Mouse (Mus musculus) liver, embryonic 12.5 days (tissue): ENCODE data around the gene 2610507B11Rik. TPM values are rescaled to one million over a fixed set of nuclear protein-coding genes. Genes with fewer than 3 reads are reported as not detected.
A peak's percentile ranks its signal among the peaks of the same experiment; 100 is the strongest.

Experiments used
- ATAC-seq: fragments of 200-750 bp; cut with Nextera tagmentation; 2 replicates; pipeline ENCODE4 v1.8.0; 2017; ENCODE audit warnings: moderate number of reproducible peaks, mild to moderate bottlenecking, moderate library complexity
- H3K27ac ChIP-seq: fragments of 300-500 bp; sonication (generic); 2 replicates; pipeline ENCODE4 v1.5.1; 2016; ENCODE audit warnings: mild to moderate bottlenecking
- H3K27me3 ChIP-seq: fragments of 300-500 bp; sonication (generic); replicated peaks from 2 replicates; pipeline ENCODE4 v1.6.1; 2016; ENCODE audit warnings: mild to moderate bottlenecking, moderate library complexity
- H3K36me3 ChIP-seq: fragments of 300-500 bp; sonication (generic); 2 replicates; pipeline ENCODE4 v1.6.1; 2016; ENCODE audit warnings: mild to moderate bottlenecking, moderate library complexity
- H3K4me1 ChIP-seq: fragments of 300-500 bp; sonication (generic); 2 replicates; pipeline ENCODE4 v1.6.1; 2016
- H3K4me2 ChIP-seq: fragments of 300-500 bp; sonication (generic); 2 replicates; pipeline ENCODE4 v1.6.1; 2016; ENCODE audit warnings: mild to moderate bottlenecking, moderate library complexity
- H3K4me3 ChIP-seq: fragments of 300-500 bp; sonication (generic); 2 replicates; pipeline ENCODE4 v1.5.1; 2016; ENCODE audit warnings: mild to moderate bottlenecking, moderate library complexity
- H3K9ac ChIP-seq: fragments of 300-500 bp; sonication (generic); 2 replicates; pipeline ENCODE4 v1.6.1; 2016; ENCODE audit warnings: mild to moderate bottlenecking, moderate library complexity
- H3K9me3 ChIP-seq: fragments of 300-500 bp; sonication (generic); replicated peaks from 2 replicates; pipeline ENCODE4 v1.6.1; 2016; ENCODE audit warnings: mild to moderate bottlenecking, moderate library complexity
- WGBS: fragments of 180-500 bp; shearing (Covaris S2); methylation state at CpG from one replicate; pipeline ENCODE4 v1.1.7; 2016; ENCODE audit not compliant: insufficient replicate concordance; 5-methylcytosine and 5-hydroxymethylcytosine counted together
- polyA plus RNA-seq: library from polyadenylated mRNA; unstranded; fragments of >200 nt; fragmentation: Nextera tagmentation; extraction: Ambion mirVana; gene quantifications from 2 replicates; pipeline ENCODE4 v1.2.1, GENCODE M21; 2016

2610507B11Rik gene
- polyA plus RNA-seq, 1 experiment from 2014 or later = 53.8 TPM

DNA sequence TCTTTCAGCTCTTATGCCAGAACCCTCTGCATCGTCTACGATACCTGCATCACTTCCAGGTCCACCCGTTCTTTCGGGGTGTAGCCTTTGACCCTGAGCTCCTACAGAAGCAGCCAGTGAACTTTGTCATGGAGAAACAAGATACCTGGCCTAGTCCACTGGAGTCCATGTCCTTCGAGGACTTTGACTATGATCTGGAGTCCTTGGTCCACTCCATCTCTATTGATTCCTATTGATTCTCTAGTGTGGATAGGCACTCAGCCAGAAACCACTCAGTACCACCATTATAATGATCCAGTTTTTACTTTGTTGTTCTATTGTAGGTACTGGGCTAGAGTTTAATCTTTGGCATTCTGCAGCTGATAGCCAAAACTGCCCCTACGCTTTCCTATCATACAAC is 33.0 kb downstream of the 2610507B11Rik start:
- no peak for ATAC-seq
- Histone ChIP-seq H3K4me2 (no peak overlapping the region), H3K27me3 (no peaks in the 10 kb centered on the region), H3K27ac (no peak overlapping the region), H3K9ac (no peak overlapping the region), H3K9me3 (no peaks in the 10 kb centered on the region), H3K36me3 (peaks cover 37% of the 10 kb centered on the region), H3K4me3 (no peak overlapping the region), H3K4me1 (no peaks in the 10 kb centered on the region)
- 83% methylated on average over 6 of the region's 6 CpGs for WGBS

DNA sequence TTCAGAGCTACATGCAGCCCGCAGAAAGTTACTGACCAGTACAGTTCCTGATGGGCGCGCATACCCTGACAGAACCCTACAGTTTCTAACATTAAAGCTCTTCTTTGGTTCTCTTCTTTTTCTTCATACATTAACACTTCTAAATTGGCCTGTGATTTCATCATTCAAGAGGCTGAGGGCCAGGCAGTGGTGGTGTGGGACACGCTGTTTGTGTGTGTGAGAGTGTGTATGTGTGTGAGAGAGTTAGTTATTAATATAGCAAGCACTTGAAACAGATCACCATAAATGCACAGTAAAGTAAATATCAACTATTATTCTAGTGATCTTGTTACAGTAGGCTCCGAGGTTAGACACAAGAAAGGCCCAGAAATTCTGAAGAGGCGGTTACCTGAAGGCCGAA is 39.4 kb downstream of the 2610507B11Rik start:
- Histone ChIP-seq H3K9ac (peak overlapping the region; percentile 87), H3K27me3 (no peaks in the 10 kb centered on the region), H3K9me3 (no peaks in the 10 kb centered on the region), H3K4me2 (peak overlapping the region; percentile 78), H3K4me3 (peak overlapping the region; percentile 81), H3K27ac (peak overlapping the region; percentile 88), H3K36me3 (peaks cover 29% of the 10 kb centered on the region), H3K4me1 (peaks cover 40% of the 10 kb centered on the region)
- 78% methylated on average over 7 of the region's 7 CpGs for WGBS
- ATAC-seq = peak; percentile 13

DNA sequence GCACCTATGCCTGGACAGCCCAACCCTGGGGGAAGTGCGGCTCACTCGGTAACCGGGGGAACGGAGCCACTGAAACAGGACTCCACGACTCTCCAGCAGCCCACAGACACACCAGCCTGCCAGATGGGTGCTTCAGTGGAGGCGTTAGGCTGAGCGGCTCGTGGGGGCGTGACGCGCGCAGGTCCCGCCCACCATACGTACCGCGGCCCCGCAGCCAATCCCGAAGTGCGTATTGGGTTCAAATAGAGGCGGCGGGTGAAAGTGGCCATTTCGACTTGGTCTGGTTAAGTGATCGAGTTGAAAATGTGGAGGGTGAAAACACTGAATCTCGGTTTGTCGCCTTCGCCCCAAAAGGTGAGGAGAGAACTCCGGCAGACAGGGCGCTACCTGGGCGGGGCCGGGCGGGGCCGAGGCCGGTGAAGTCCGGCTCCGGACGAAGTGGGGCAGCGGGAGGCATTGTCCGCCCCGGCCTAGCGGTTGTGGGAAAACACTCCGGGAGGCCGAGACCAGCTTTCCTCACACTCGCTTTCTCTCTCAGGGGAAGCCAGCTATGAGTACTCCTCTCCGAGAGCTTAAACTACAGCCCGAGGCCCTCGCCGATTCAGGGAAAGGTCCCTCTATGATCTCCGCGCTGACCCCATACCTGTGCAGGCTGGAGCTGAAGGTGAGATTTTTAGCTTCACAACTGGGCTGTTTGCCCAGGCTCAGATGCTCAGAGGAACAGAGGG is 40.0 kb downstream of the 2610507B11Rik start, which contains the start of gene Spag5:
Gene Spag5 (plus strand): TSS at position 173 of the 728 bp plus-strand sequence.
- peaks cover 46% of the 10 kb centered on the region for H3K4me1 ChIP-seq
- WGBS = under 1% methylated on average over 49 of the region's 49 CpGs
- H3K4me2 ChIP-seq = peak within 1 kb of the TSS; percentile 78
- peak; percentile 98 for ATAC-seq
- H3K9ac ChIP-seq = peak within 1 kb of the TSS; percentile 87
- no peaks in the 10 kb centered on the region for H3K27me3 ChIP-seq
- H3K36me3 ChIP-seq = peaks cover 35% of the 10 kb centered on the region
- peak within 1 kb of the TSS; percentile 88 for H3K27ac ChIP-seq
- H3K4me3 ChIP-seq = peak within 1 kb of the TSS; percentile 81
- H3K9me3 ChIP-seq = no peaks in the 10 kb centered on the region

DNA sequence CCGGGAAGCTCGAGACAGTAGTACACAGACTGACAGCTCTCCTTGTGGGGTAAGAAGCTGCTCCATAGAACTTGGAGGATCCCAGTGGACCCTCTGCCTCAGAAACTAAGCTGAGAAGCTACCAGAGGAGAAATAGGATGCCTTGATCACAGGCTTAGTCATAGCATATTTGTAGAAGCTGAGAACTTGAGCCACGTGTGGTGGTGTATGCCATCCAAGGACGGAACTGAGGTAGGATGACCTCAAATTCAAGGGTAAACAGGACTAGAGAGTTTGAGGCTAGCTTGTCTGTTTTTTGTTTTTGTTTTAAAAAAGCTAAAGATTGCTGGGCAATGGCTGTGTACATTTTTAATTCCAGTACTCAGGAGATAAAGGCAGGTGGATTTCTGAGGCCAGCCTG is 43.7 kb downstream of the 2610507B11Rik start:
- H3K27ac ChIP-seq = no peak overlapping the region
- H3K4me2 ChIP-seq = peak overlapping the region; percentile 33
- no peak for ATAC-seq
- H3K9me3 ChIP-seq = no peaks in the 10 kb centered on the region
- WGBS = 87% methylated on average over 4 of the region's 4 CpGs
- H3K4me3 ChIP-seq = peak overlapping the region; percentile 16; the same call in 1 of the 2 replicates
- H3K36me3 ChIP-seq = peaks cover 72% of the 10 kb centered on the region
- H3K4me1 ChIP-seq = peaks cover 59% of the 10 kb centered on the region
- no peaks in the 10 kb centered on the region for H3K27me3 ChIP-seq
- peak overlapping the region; percentile 12 for H3K9ac ChIP-seq

DNA sequence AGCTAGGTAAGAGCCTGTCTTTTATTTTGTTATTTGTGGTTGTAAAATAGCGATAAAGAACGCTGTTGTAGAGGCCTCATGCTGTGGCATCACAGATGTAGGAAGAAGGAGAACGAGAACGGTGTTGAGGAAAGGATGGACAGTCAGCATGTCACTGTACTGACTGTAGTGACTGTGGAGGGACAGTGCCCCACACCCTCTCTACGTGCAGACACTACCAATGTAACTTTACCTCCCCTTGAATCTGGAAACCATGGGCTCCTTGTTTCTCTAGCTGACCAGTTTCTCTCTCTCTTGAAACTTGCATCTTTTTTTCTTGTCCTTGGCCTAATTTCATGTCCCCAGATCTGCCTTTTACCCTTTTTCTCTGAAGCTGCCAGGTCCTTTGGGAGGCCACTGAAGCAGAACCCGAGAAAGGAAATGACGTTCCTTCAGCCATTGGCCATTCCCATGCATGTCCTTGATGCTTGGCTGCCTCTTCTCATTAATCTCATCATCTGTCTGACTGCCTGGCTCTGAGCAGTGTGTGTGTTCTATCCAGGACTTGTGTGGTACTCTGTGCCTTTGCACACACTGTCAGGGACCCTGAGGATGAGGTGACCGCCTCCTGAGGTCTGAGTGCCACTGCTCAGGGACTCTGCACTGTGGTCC is 49.4 kb downstream of the 2610507B11Rik start:
- H3K4me1 ChIP-seq = peaks cover 18% of the 10 kb centered on the region
- no peak overlapping the region for H3K9ac ChIP-seq
- H3K27ac ChIP-seq = no peak overlapping the region
- H3K4me2 ChIP-seq = no peak overlapping the region
- peaks cover 98% of the 10 kb centered on the region for H3K36me3 ChIP-seq
- H3K4me3 ChIP-seq = no peak overlapping the region
- WGBS = 90% methylated on average over 8 of the region's 8 CpGs
- ATAC-seq = no peak
- no peaks in the 10 kb centered on the region for H3K9me3 ChIP-seq
- H3K27me3 ChIP-seq = no peaks in the 10 kb centered on the region

DNA sequence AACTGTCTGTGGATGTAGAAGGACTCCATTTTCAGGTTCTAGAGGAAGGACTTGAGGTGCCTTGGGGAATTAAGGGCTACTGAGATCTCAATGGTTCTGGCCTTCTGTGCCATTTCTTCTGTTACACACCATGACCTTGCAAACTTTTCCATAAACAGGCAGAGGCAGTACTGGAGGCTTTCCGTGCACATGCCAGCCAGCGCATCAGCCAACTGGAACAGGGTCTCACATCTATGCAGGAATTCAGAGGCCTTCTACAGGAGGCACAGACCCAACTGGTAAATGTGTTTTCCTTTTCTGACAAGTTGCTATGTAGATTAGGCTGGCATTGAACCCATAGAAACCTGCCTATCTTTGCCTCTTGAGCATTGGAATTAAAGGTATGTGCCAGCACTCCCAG is 52.1 kb downstream of the 2610507B11Rik start:
- H3K9ac ChIP-seq = no peak overlapping the region
- no peaks in the 10 kb centered on the region for H3K27me3 ChIP-seq
- WGBS = 97% methylated on average over 2 of the region's 2 CpGs
- no peak overlapping the region for H3K4me3 ChIP-seq
- no peak for ATAC-seq
- H3K27ac ChIP-seq = no peak overlapping the region
- no peak overlapping the region for H3K4me2 ChIP-seq
- no peaks in the 10 kb centered on the region for H3K4me1 ChIP-seq
- peaks cover 98% of the 10 kb centered on the region for H3K36me3 ChIP-seq
- H3K9me3 ChIP-seq = no peaks in the 10 kb centered on the region

DNA sequence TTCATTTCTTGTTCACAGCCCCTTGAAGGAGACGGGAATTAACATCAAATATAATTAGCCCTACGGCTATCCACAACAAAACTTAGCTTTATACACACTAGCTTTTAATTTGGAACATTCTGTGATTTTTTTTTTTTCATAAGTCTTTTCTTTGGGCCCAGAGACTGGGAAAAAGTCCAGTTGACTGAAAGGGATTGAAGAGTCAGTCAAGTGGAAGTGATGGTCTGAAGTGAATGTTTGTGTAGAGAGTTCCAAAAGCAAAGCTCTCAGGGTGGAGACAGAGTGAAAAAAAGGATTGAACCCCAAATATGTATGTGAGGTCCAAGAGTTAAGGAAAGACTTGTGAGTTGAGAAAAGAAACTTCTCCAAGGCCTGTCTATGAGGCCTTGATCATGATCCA is 56.9 kb downstream of the 2610507B11Rik start:
- WGBS = 89% methylated on average over 2 of the region's 2 CpGs
- no peak overlapping the region for H3K27ac ChIP-seq
- H3K4me2 ChIP-seq = no peak overlapping the region
- peaks cover 94% of the 10 kb centered on the region for H3K36me3 ChIP-seq
- peaks cover 15% of the 10 kb centered on the region for H3K4me1 ChIP-seq
- H3K9me3 ChIP-seq = no peaks in the 10 kb centered on the region
- H3K9ac ChIP-seq = no peak overlapping the region
- H3K4me3 ChIP-seq = no peak overlapping the region
- no peak for ATAC-seq
- no peaks in the 10 kb centered on the region for H3K27me3 ChIP-seq

DNA sequence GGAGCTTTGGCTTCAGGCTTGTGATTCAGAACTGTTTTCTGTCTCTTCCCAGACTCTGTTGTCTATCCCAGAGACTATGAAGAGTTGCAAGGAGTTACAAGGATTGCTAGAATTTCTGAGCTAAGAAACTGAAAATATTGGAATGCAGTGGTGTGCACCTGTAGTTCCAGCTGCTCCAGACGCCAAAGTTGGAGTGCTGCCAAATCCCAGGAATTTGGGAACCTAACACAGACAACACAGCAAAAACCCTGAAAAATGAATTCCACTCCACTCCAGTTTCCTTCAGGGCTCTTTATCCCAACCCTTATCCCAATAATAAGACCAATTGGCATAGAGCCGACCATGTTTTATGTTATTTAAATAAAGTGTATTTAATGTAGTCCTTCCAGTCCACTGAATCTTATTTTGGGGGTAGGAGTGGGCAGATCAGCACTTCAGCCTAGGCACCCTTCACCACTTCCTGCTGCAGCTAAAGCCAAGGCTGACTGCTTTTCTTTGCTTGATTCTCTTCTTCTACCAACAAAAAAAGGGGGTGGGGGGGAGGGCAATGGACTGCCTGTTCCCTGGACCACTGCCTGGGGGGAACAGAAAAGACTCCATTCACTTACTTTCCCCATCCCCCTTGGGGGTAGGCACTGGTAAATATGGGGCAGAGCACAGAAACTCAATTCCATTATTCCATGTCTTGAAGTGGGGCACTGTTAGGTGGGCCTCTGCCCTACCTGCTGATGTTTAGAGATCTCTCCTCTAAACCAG is 60.7 kb downstream of the 2610507B11Rik start:
- no peak overlapping the region for H3K9ac ChIP-seq
- ATAC-seq = no peak
- WGBS = 87% methylated on average over 2 of the region's 2 CpGs
- peak overlapping the region; percentile 52; the same call in 1 of the 2 replicates for H3K4me2 ChIP-seq
- peaks cover 71% of the 10 kb centered on the region for H3K36me3 ChIP-seq
- H3K9me3 ChIP-seq = no peaks in the 10 kb centered on the region
- no peak overlapping the region for H3K4me3 ChIP-seq
- no peaks in the 10 kb centered on the region; the same call in 1 of the 2 replicates for H3K27me3 ChIP-seq
- peaks cover 20% of the 10 kb centered on the region for H3K4me1 ChIP-seq
- peak overlapping the region; percentile 41 for H3K27ac ChIP-seq

DNA sequence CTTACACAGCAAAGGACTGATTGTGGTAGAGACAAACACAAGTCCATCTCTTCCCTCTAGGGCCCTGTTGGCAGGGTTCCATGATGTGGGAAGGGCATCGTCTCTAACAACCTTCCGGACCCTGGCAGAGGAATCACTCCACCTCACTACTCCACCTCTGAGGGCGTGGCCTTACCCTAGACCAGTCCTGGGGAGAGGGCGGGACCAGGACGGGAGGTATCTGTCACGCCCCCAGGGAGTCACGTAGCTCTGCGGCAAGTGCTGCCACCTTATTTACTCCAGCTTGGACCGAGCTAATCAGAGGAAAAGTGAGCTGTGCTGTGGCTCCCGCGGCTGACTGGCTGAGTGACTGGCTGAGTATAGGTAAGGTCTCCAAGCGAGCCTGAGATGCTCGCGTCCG is 61.3 kb downstream of the 2610507B11Rik start, which contains the start of gene Aldoc:
Gene Aldoc (plus strand): TSS at position 109 of the 400 bp plus-strand sequence.
- peaks cover 20% of the 10 kb centered on the region for H3K4me1 ChIP-seq
- no peaks in the 10 kb centered on the region; the same call in 1 of the 2 replicates for H3K27me3 ChIP-seq

DNA sequence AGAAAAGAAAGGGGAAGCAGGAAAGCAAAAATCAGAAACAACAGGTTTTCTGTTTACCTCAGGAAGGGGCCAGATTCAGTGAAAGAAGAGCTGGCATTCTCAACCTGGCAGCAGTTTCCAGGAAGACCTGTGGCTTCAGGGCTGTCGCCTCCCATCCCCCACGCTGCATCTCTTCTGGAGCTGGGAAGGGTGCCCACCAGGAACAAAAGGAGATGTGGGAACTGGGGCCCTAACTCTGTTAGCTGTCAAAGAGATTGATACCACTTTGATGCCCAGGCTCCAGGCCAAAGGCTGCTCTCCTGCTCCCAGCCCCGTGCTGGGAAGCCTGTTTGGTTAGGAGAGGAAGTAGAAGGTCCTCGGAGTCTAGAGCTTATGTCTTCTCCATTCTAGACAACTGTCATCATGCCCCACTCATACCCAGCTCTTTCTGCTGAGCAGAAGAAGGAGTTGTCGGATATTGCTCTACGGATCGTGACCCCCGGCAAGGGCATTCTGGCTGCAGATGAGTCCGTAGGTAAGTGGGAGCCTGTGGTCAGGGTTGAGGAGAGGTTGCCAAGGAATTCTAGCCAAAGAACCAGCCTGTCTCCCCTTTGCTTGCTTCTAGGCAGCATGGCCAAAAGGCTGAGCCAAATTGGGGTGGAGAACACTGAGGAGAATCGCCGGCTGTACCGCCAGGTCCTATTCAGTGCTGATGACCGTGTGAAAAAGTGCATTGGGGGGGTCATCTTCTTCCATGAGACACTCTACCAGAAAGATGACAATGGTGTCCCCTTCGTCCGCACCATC is 62.6 kb downstream of the 2610507B11Rik start:
- Histone ChIP-seq H3K27me3 (no peaks in the 10 kb centered on the region; the same call in 1 of the 2 replicates), H3K27ac (no peak overlapping the region), H3K9me3 (no peaks in the 10 kb centered on the region), H3K4me1 (peaks cover 25% of the 10 kb centered on the region), H3K36me3 (peaks cover 51% of the 10 kb centered on the region), H3K4me2 (no peak overlapping the region), H3K9ac (no peak overlapping the region), H3K4me3 (no peak overlapping the region)
- 82% methylated on average over 15 of the region's 15 CpGs for WGBS
- ATAC-seq = no peak

More for the DNA sequence above, 61.3 kb downstream of the 2610507B11Rik start, which contains the start of gene Aldoc:
- no peaks in the 10 kb centered on the region for H3K9me3 ChIP-seq
- 6% methylated on average over 15 of the region's 15 CpGs for WGBS
- peak; percentile 97 for ATAC-seq
- H3K4me2 ChIP-seq = peak within 1 kb of the TSS; percentile 52
- H3K4me3 ChIP-seq = peak within 1 kb of the TSS; percentile 18; the same call in 1 of the 2 replicates
- 0 out of 2 replicates have a peak within 1 kb of the TSS, but pooled peaks have one; percentile 12 for H3K9ac ChIP-seq
- peaks cover 65% of the 10 kb centered on the region for H3K36me3 ChIP-seq
- peak within 1 kb of the TSS; percentile 41 for H3K27ac ChIP-seq

DNA sequence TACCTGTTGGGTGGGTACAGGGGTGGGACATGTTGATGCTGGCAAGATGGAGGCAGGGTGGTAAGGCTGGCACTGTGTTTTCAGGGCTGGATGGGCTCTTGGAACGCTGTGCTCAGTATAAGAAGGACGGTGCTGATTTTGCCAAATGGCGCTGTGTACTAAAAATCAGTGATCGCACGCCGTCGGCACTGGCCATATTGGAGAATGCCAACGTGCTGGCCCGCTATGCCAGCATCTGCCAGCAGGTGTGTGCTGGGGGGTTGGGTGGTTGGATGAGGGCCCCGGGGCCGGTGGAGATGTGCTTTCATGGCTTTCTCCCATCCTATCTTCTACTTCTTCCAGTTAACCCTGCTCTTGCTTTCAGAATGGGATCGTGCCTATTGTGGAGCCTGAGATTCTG is 63.4 kb downstream of the 2610507B11Rik start:
- Histone ChIP-seq H3K4me1 (peaks cover 31% of the 10 kb centered on the region), H3K27me3 (no peaks in the 10 kb centered on the region; the same call in 1 of the 2 replicates), H3K4me2 (no peak overlapping the region), H3K27ac (no peak overlapping the region), H3K9ac (no peak overlapping the region), H3K9me3 (no peaks in the 10 kb centered on the region), H3K4me3 (no peak overlapping the region), H3K36me3 (peaks cover 44% of the 10 kb centered on the region)
- WGBS = 90% methylated on average over 12 of the region's 12 CpGs
- ATAC-seq = no peak
